Mouse (Mus musculus): ENCODE data around the gene Ddc.

GRCm38 (mm10) chr11:11938591-11938990 is 40.6 kb upstream of the Ddc start:
- no peak for TF ChIP-seq POLR2A (IDR thresholded peaks at IDR 0.05; ENCODE audit: low read depth, low read length)
- no peak for TF ChIP-seq CTCF (IDR thresholded peaks at IDR 0.05; ENCODE audit: borderline replicate concordance, insufficient read depth, low read length)

Measured in embryonic fibroblast, embryonic 13.5 days (primary cell).